Mouse (Mus musculus): ENCODE measurements around the gene Dio3. TPM values are rescaled to one million over a fixed set of nuclear protein-coding genes. Genes with fewer than 3 reads are reported as not detected.

Dio3 gene
- polyA plus RNA-seq (2017; shearing (Covaris generic)) = not detected

DNA sequence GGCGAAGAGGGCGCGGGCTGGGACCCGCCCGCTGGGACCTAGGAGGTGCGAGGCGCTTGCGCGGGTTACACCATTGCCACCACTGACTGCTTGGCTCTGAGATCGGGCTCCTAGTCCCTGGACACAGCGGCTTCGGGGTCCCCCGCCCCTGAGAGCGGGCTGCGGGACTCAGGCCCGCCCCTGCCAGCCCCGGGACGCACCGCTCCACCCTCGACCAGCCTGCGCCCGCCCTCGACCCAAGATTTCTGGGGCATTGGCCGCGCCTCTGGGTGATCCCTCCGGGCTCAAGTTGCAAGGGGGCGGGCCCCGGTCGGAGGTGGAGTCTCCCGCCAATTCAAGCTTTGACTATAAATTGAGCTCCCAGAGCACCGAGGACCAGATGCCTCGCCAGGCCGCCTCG lies at the start of gene Dio3:
Gene Dio3 (plus strand): TSS at position 216 of the 400 bp plus-strand sequence.

Other genes with a start within 250 kb of the Dio3 start
- 230 TPM for gene Ppp2r5c, start 168.1 kb downstream of the Dio3 start, polyA plus RNA-seq (2017; shearing (Covaris generic))